Mouse (Mus musculus) monocyte, adult 59 days (primary cell): Measurements from ENCODE around the gene Mgme1. TPM values are rescaled to one million over a fixed set of nuclear protein-coding genes. Genes with fewer than 3 reads are reported as not detected.

Experiments
- total RNA-seq, 2 experiments: library from RNA; stranded (reverse); gene quantifications; one replicate each; pipeline ENCODE4 v1.2.4; 2023

Mgme1 gene
- 1 to 10 TPM; 7.9 to 8.3 TPM for total RNA-seq

DNA sequence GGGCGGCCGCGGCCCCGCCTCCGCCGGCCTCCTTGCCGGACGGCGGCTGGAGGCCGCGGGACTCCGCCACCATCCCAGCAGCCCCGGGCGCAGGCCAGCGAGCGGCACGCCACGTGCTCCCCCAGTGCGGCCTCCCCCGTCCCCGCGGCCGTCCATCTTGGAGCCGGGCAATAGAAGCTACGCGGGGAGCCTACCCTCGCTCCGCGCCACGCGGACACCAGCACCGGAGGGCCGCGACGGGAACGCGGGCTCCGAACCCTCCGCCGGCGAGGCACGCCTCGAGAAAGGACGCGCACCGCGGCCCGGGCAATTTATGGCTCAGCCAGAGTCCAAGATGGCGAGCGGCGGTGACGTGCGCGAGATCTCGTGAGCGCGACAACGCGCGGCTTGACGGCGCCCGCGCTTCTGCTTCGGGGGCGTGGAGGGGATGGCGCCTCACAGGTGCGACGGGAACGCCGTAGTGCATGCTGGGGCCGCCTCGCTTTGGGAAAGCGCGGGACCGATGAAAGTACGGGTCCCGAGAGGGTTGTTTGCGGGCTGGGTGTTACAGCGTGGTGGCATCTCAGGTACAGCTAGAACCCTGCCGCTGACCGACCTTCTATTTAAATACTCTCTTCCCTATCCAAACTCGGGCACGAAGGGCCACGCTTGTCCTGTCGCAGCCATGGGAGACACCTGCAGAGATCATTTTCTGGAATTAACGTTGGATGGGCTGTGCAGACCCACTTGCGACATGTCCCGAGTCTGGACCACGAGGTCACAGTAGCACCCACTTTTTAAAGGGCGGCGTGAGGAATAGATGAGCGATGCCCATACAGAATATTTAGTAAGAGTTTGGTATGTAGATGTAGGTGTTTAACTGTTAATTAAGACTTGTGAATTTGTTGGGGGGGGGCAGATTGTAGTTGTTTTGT lies at the start of gene Mgme1, which contains the start of gene Snx5:
Mgme1 (plus strand) TSS at position 157 of the 914 bp plus-strand sequence.
Snx5 (minus strand) TSS at position 400 of the 914 bp plus-strand sequence.

Other genes starting within 250 kb of the Mgme1 start
- gene Banf2, start 237.6 kb upstream of the Mgme1 start, total RNA-seq = not detected
- 100 to 1,000 TPM; 288 to 335 TPM for gene Snx5, start 243 bp downstream of the Mgme1 start, total RNA-seq
- gene Ovol2, start 61.5 kb downstream of the Mgme1 start, total RNA-seq = not detected
- gene Kat14, start 98.3 kb downstream of the Mgme1 start, total RNA-seq = 10 to 100 TPM; 30.4 to 34.9 TPM
- 1 to 10 TPM; 5.2 to 9.1 TPM for gene Pet117, start 98.3 kb downstream of the Mgme1 start, total RNA-seq